Mouse (Mus musculus) C2C12 (cell line): ENCODE data around the gene Cnn2. TPM values are rescaled to one million over a fixed set of nuclear protein-coding genes. Genes with fewer than 3 reads are reported as not detected.

Experiments used
- H3K27me3 ChIP-seq: one replicate; pipeline ENCODE4 v1.6.1; 2011; ENCODE audit not compliant: control insufficient read depth, insufficient read depth, insufficient read length
- H3K36me3 ChIP-seq: one replicate; pipeline ENCODE4 v1.6.1; 2011; ENCODE audit not compliant: control insufficient read depth, insufficient read depth
- H3K4me3 ChIP-seq: one replicate; pipeline ENCODE4 v1.5.1; 2011; ENCODE audit warnings: mild to moderate bottlenecking, control low read depth; ENCODE audit not compliant: poor library complexity, insufficient read depth, severe bottlenecking
- H3K79me2 ChIP-seq: one replicate; pipeline ENCODE4 v1.6.1; 2011; ENCODE audit not compliant: control insufficient read depth, insufficient read depth
- H3K79me3 ChIP-seq: one replicate; pipeline ENCODE4 v1.6.1; 2011; ENCODE audit warnings: low read depth, control low read depth
- H3ac ChIP-seq: one replicate; pipeline ENCODE3; 2011; ENCODE audit warnings: low read depth; ENCODE audit not compliant: control insufficient read depth, insufficient read length
- CEBPB ChIP-seq: IDR thresholded peaks from one replicate; pipeline ENCODE4 v1.6.1; 2011; ENCODE audit warnings: low read depth, mild to moderate bottlenecking, control low read depth, moderate library complexity
- CTCF ChIP-seq: IDR thresholded peaks from one replicate; pipeline ENCODE4 v1.5.1; 2011; ENCODE audit not compliant: control insufficient read depth, insufficient read depth, insufficient read length
- FOSL1 ChIP-seq: IDR thresholded peaks from one replicate; pipeline ENCODE4 v1.8.0; 2011; ENCODE audit warnings: mild to moderate bottlenecking, low read length; ENCODE audit not compliant: poor library complexity, insufficient read depth, severe bottlenecking
- MAX ChIP-seq: IDR thresholded peaks from one replicate; pipeline ENCODE4 v1.6.1; 2011; ENCODE audit warnings: mild to moderate bottlenecking, control low read depth
- MYOD1 ChIP-seq: IDR thresholded peaks from one replicate; pipeline ENCODE4 v1.6.1; 2011; ENCODE audit warnings: low read depth; ENCODE audit not compliant: control insufficient read depth, insufficient read length
- MYOG ChIP-seq: IDR thresholded peaks from one replicate; pipeline ENCODE4 v1.6.1; 2011; ENCODE audit not compliant: control insufficient read depth, insufficient read length; ENCODE audit errors: extremely low read depth
- USF1 ChIP-seq: IDR thresholded peaks from one replicate; pipeline ENCODE4 v1.6.1; 2011; ENCODE audit warnings: low read depth, mild to moderate bottlenecking, control low read depth, moderate library complexity
- polyA plus RNA-seq: library from polyadenylated mRNA; unstranded; fragments of >200 nt; fragmentation: generic; extraction: Trizol; gene quantifications from one replicate; pipeline ENCODE4 v1.2.1, GENCODE M21; 2012; ENCODE audit warnings: missing spikeins

The Cnn2 gene
- polyA plus RNA-seq, 1 experiment, result 437 TPM

DNA sequence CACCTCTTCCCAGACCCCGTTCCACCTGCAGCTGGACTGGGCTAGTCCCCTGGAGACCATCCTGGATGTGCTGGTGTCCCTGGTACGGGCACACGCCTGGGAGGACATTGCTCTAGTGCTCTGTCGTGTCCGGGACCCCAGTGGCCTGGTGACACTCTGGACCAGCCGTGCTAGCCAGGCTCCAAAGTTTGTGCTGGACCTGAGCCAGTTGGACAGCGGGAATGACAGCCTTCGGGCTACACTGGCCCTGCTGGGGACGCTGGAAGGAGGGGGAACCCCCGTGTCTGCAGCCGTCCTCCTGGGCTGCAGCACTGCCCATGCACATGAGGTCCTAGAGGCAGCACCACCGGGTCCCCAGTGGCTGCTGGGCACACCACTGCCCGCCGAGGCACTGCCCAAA, 15.6 kb upstream of the Cnn2 start:
- no peaks in the 10 kb centered on the region for H3K79me2 ChIP-seq
- H3K27me3 ChIP-seq, result peaks cover 3% of the 10 kb centered on the region
- no peak for TF ChIP-seq FOSL1
- no peak for TF ChIP-seq MYOD1
- TF ChIP-seq USF1, result no peak
- H3ac ChIP-seq, result no peak overlapping the region
- H3K4me3 ChIP-seq, result no peak overlapping the region
- H3K79me3 ChIP-seq, result no peaks in the 10 kb centered on the region
- H3K36me3 ChIP-seq, result peaks cover 25% of the 10 kb centered on the region

- no peaks in the 10 kb centered on the region for H3K79me3 ChIP-seq
- H3K4me3 ChIP-seq, result no peak overlapping the region
- TF ChIP-seq MYOD1 (no peak), USF1 (no peak), CEBPB (no peak), CTCF (no peak), MAX (no peak), FOSL1 (no peak), MYOG (no peak)
- peaks cover 28% of the 10 kb centered on the region for H3K36me3 ChIP-seq
- H3ac ChIP-seq, result no peak overlapping the region
- H3K79me2 ChIP-seq, result peaks cover 3% of the 10 kb centered on the region
- H3K27me3 ChIP-seq, result peaks cover 3% of the 10 kb centered on the region
Observed at GRCm38 (mm10) chr10:79974087-79974486, 14.3 kb upstream of the Cnn2 start.

DNA sequence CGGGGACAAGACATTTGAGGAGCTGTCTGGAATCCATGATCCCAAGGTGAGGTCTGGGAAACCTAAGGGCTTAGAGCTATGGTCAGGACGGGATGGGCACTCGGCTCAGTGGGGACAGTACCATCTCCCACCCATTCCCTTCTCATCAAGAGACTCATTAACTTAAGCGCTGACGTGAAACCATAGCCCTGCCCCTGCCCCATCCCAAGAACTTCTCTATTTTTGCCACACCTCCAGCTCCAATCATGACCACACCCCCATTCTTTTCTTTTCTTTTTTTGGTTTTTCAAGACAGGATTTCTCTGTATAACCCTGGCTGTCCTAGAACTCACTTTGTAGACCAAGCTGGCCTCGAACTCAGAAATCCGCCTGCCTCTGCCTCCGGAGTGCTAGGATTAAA, 13.7 kb upstream of the Cnn2 start:
- peaks cover 3% of the 10 kb centered on the region for H3K27me3 ChIP-seq
- H3K79me2 ChIP-seq, result peaks cover 9% of the 10 kb centered on the region
- peaks cover 32% of the 10 kb centered on the region for H3K36me3 ChIP-seq
- H3K79me3 ChIP-seq, result no peaks in the 10 kb centered on the region
- no peak overlapping the region for H3ac ChIP-seq
- H3K4me3 ChIP-seq, result no peak overlapping the region
- TF ChIP-seq CEBPB, result no peak
- no peak for TF ChIP-seq CTCF
- no peak for TF ChIP-seq USF1
- TF ChIP-seq FOSL1, result no peak
- no peak for TF ChIP-seq MYOG
- no peak for TF ChIP-seq MAX
- no peak for TF ChIP-seq MYOD1

GRCm38 (mm10) chr10:79976071-79976721, 12.2 kb upstream of the Cnn2 start:
- H3K27me3 ChIP-seq, result no peaks in the 10 kb centered on the region
- peaks cover 42% of the 10 kb centered on the region for H3K36me3 ChIP-seq
- no peak overlapping the region for H3ac ChIP-seq
- peaks cover 24% of the 10 kb centered on the region for H3K79me2 ChIP-seq
- no peak overlapping the region for H3K4me3 ChIP-seq
- TF ChIP-seq CEBPB (no peak), MYOD1 (no peak), FOSL1 (no peak), USF1 (no peak), MAX (no peak), MYOG (no peak), CTCF (no peak)
- H3K79me3 ChIP-seq, result peaks cover 13% of the 10 kb centered on the region

GRCm38 (mm10) chr10:79976722-79977107, 11.7 kb upstream of the Cnn2 start:
- Histone ChIP-seq H3K27me3 (no peaks in the 10 kb centered on the region), H3K4me3 (no peak overlapping the region), H3K36me3 (peaks cover 42% of the 10 kb centered on the region), H3ac (no peak overlapping the region), H3K79me3 (peaks cover 18% of the 10 kb centered on the region), H3K79me2 (peaks cover 29% of the 10 kb centered on the region)
- TF ChIP-seq CTCF (no peak), MYOG (no peak), USF1 (no peak), FOSL1 (no peak), MYOD1 (no peak), MAX (no peak), CEBPB (no peak)

DNA sequence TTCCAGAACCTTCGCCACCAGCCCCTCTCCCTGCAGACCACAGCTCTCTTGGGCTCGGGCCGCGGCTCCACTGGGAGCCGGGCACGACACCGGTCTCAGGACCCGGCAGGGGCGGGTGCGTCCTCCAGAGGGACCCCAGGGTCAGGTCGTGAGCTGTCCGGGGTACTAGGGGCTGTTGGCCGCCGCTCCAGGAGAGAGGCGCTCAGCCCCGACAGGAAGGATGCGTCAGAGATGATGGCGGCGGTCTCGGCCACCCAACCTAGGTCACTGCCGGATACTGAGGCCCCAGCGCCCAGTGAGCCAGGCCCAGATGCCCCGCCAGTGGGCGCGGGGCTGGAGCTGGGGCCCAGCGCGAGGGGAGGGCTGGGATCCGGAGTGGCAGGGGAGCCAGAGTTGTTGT, 11.1 kb upstream of the Cnn2 start:
- Histone ChIP-seq H3K36me3 (peaks cover 42% of the 10 kb centered on the region), H3K79me3 (peaks cover 23% of the 10 kb centered on the region), H3K4me3 (no peak overlapping the region), H3K27me3 (no peaks in the 10 kb centered on the region), H3K79me2 (peaks cover 35% of the 10 kb centered on the region), H3ac (no peak overlapping the region)
- TF ChIP-seq CEBPB (no peak), FOSL1 (no peak), CTCF (no peak), MAX (no peak), USF1 (no peak), MYOD1 (no peak), MYOG (no peak)
